Mouse (Mus musculus): Measurements from ENCODE around the gene Abcb10. TPM values are rescaled to one million over a fixed set of nuclear protein-coding genes. Genes with fewer than 3 reads are reported as not detected.

Gene Abcb10
- total RNA-seq, 2 experiments from 2014 or later = 18.3 to 19.1 TPM

GRCm38 (mm10) chr8:123912265-123912664, 70.7 kb downstream of the Abcb10 start:
- no peak for DNase-seq (ENCODE audit: low spot score in 2 of 2)

DNA sequence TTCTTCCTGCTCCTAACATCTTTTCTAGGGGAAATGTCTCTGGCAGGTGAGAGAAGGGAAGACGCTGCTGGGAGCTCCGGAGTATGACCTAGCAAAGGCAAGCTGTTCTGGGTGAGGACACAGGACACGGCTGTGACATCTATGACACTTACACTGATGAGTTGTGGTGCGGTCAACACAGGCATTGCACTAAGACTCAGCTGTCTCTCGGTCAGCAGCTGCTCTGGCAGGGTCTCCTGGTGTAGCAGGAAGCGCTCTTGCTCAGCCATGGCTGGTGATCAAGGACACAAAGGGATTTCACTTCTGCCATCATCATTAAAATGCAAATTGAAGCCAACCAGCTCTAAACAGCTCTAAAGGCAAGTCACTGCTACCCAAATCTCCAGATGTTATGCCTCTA, 75.3 kb downstream of the Abcb10 start:
- DNase-seq (ENCODE audit: low spot score in 2 of 2) = no peak

GRCm38 (mm10) chr8:123902653-123903052, 80.3 kb downstream of the Abcb10 start:
- DNase-seq (ENCODE audit: low spot score in 2 of 2) = no peak

Small RNAs within 50 kb of the gene (microRNA-seq; reads per million reads assigned to microRNA genes)
- 0 reads per million in 2 experiments for gene Mir1967

Other genes with a start within 250 kb of the Abcb10 start
- 10 to 100 TPM; 45.5 to 46.8 TPM for gene Rab4a, start 177.1 kb downstream of the Abcb10 start, total RNA-seq (2021)
- gene Ccsap, start 122.9 kb downstream of the Abcb10 start, total RNA-seq (2021) = 10 to 100 TPM; 57.1 to 62.6 TPM
- 1 to 10 TPM; 6.5 to 7.1 TPM for gene Acta1, start 88.4 kb downstream of the Abcb10 start, total RNA-seq (2021)
- 10 to 100 TPM; 22.2 to 23.8 TPM for gene Nup133, start 33.9 kb downstream of the Abcb10 start, total RNA-seq (2021)
- gene Taf5l, start 38.3 kb upstream of the Abcb10 start, total RNA-seq (2021) = 10 to 100 TPM; 19.5 to 21.3 TPM
- gene Urb2, start 38.4 kb upstream of the Abcb10 start, total RNA-seq (2021) = 10 to 100 TPM; 11.4 to 13.3 TPM
- gene Galnt2, start 248.3 kb upstream of the Abcb10 start, total RNA-seq (2021) = 10 to 100 TPM; 53.7 to 56.6 TPM

All from layer of hippocampus, postnatal 14 days (tissue).